Mouse (Mus musculus): Measurements from ENCODE around the gene Plpp2.

- no peak for TF ChIP-seq POLR2AphosphoS2 (IDR thresholded peaks at IDR 0.05; ENCODE audit: insufficient read length, low read depth)
- no peak for TF ChIP-seq POLR2A (IDR thresholded peaks at IDR 0.05; ENCODE audit: insufficient read length, low read depth)
- TF ChIP-seq TCF12 (IDR thresholded peaks at IDR 0.05; ENCODE audit: insufficient read depth, poor library complexity, severe bottlenecking), result no peak
- no peak for TF ChIP-seq MAX (IDR thresholded peaks at IDR 0.05; ENCODE audit: low read depth)
- no peak for TF ChIP-seq CEBPB (IDR thresholded peaks at IDR 0.05; ENCODE audit: insufficient read depth, poor library complexity, severe bottlenecking)
- TF ChIP-seq E2F4 (IDR thresholded peaks at IDR 0.05; ENCODE audit: insufficient read depth), result no peak
- no peak for TF ChIP-seq MYOD1 (IDR thresholded peaks at IDR 0.05; ENCODE audit: control insufficient read depth in 1 of 3, insufficient read length in 2 of 3, low read depth in 2 of 3)
- TF ChIP-seq REST (IDR thresholded peaks at IDR 0.05; ENCODE audit: insufficient read depth, insufficient read length), result no peak
- TF ChIP-seq USF1 (IDR thresholded peaks at IDR 0.05; ENCODE audit: low read depth), result no peak
- no peak for TF ChIP-seq SRF (IDR thresholded peaks at IDR 0.05; ENCODE audit: control insufficient read depth, insufficient read length, low read depth)
- TF ChIP-seq MYOG (IDR thresholded peaks at IDR 0.05; ENCODE audit: control insufficient read depth in 1 of 3, insufficient read depth in 1 of 3, insufficient read length in 2 of 3, low read depth in 2 of 3), result no peak
- TF ChIP-seq TCF3 (IDR thresholded peaks at IDR 0.05; ENCODE audit: insufficient read length, low read depth), result no peak
Observed at GRCm38 (mm10) chr10:79546483-79546882, 12.9 kb upstream of the Plpp2 start.

All from myocyte (in vitro differentiated cells).